8 mouse cellular contexts compared by ENCODE assay signal in genomic region chr10:82240742-82241400, GRCm38 (mm10). TPM values are rescaled to one million over a fixed set of nuclear protein-coding genes. Genes with fewer than 3 reads are reported as not detected.
DNase-seq lines count a peak whose midpoint lies in the region; ATAC-seq and TF ChIP-seq lines count a peak whose summit lies in the region.

Zfp938 (minus strand) TSS chr10:82241280.

- peak within 1 kb of the TSS; percentile 69 for H3K9ac ChIP-seq in lung, embryonic 15.5 days

- TF ChIP-seq CTCF in G1E (IDR thresholded peaks at IDR 0.05; ENCODE audit: low read depth, low read length): no peak
- TF ChIP-seq CTCF in cerebellum, adult 2 months (IDR thresholded peaks at IDR 0.05; ENCODE audit: borderline replicate concordance, insufficient read depth, low read depth, low read length): no peak
- TF ChIP-seq CTCF in olfactory bulb, adult 2 months (IDR thresholded peaks at IDR 0.05; ENCODE audit: insufficient read depth, low read depth, low read length): no peak
- no peak for TF ChIP-seq CTCF in thymus, adult 2 months (IDR thresholded peaks at IDR 0.05; ENCODE audit: borderline replicate concordance, control insufficient read depth, extremely low read depth, insufficient read depth, low read length, poor library complexity)

- ATAC-seq in G1E (ENCODE audit: extremely low read depth, insufficient number of reproducible peaks, low FRiP score, poor library complexity, severe bottlenecking): peak; percentile 100
- peak; percentile 100 for ATAC-seq in frontal cortex, adult (ENCODE audit: low TSS enrichment)
- peak; percentile 100 for ATAC-seq in lung, embryonic 15.5 days (ENCODE audit: borderline replicate concordance, extremely low read depth, low FRiP score, low TSS enrichment)

- H3K27me3 ChIP-seq in G1E (ENCODE audit: insufficient read depth, low read length): no peaks in the 10 kb centered on the region
- H3K27me3 ChIP-seq in cerebellum, adult 2 months (ENCODE audit: control insufficient read depth, insufficient read depth, low read length): no peaks in the 10 kb centered on the region
- H3K27me3 ChIP-seq in hindbrain, embryonic 10.5 days (ENCODE audit: insufficient read depth, poor library complexity, severe bottlenecking): no peaks in the 10 kb centered on the region
- H3K27me3 ChIP-seq in lung, embryonic 15.5 days: no peaks in the 10 kb centered on the region
- H3K27me3 ChIP-seq in thymus, adult 2 months (ENCODE audit: control insufficient read depth, insufficient read depth, low read length): no peaks in the 10 kb centered on the region

- peaks cover 10% of the 10 kb centered on the region for H3K36me3 ChIP-seq in G1E (replicated peaks)
- peaks cover 32% of the 10 kb centered on the region for H3K36me3 ChIP-seq in hindbrain, embryonic 10.5 days
- H3K36me3 ChIP-seq in lung, embryonic 15.5 days: peaks cover 9% of the 10 kb centered on the region
- no peaks in the 10 kb centered on the region for H3K36me3 ChIP-seq in thymus, adult 2 months (ENCODE audit: control insufficient read depth, insufficient read depth, low read length)

- TF ChIP-seq POLR2A in cerebellum, adult 2 months (IDR thresholded peaks at IDR 0.05; ENCODE audit: borderline replicate concordance, insufficient read depth, low read length): peak; percentile 75; the same call in 1 of the 2 replicates
- peak; percentile 62; the same call in 1 of the 2 replicates for TF ChIP-seq POLR2A in olfactory bulb, adult 2 months (IDR thresholded peaks at IDR 0.05; ENCODE audit: insufficient read depth, low read depth, low read length)
- TF ChIP-seq POLR2A in thymus, adult 2 months (IDR thresholded peaks at IDR 0.05; ENCODE audit: control insufficient read depth, extremely low read depth, insufficient read depth, low read length, poor library complexity): no peak

- H3K4me2 ChIP-seq in lung, embryonic 15.5 days: peak within 1 kb of the TSS; percentile 58

- H3K4me3 ChIP-seq in G1E (ENCODE audit: low read depth, low read length): peak within 1 kb of the TSS; percentile 76
- peak within 1 kb of the TSS; percentile 71 for H3K4me3 ChIP-seq in cerebellum, adult 2 months (replicated peaks; ENCODE audit: insufficient read depth, low read depth, low read length)
- H3K4me3 ChIP-seq in hindbrain, embryonic 10.5 days: peak within 1 kb of the TSS; percentile 77
- peak within 1 kb of the TSS; percentile 71 for H3K4me3 ChIP-seq in lung, embryonic 15.5 days
- H3K4me3 ChIP-seq in olfactory bulb, adult 2 months (ENCODE audit: insufficient read depth, low read depth, low read length): peak within 1 kb of the TSS; percentile 66
- peak within 1 kb of the TSS; percentile 99 for H3K4me3 ChIP-seq in thymus, adult 2 months (ENCODE audit: control insufficient read depth, insufficient read depth, low read length)

- H3K4me1 ChIP-seq in G1E (ENCODE audit: insufficient read depth, low read depth, low read length): peaks cover 12% of the 10 kb centered on the region
- no peaks in the 10 kb centered on the region for H3K4me1 ChIP-seq in cerebellum, adult 2 months (ENCODE audit: control insufficient read depth, insufficient read depth, low read length)
- H3K4me1 ChIP-seq in hindbrain, embryonic 10.5 days (replicated peaks): peaks cover 8% of the 10 kb centered on the region; the same call in 1 of the 2 replicates
- H3K4me1 ChIP-seq in lung, embryonic 15.5 days: peaks cover 7% of the 10 kb centered on the region
- H3K4me1 ChIP-seq in olfactory bulb, adult 2 months (ENCODE audit: control insufficient read depth, insufficient read depth, low read length): no peaks in the 10 kb centered on the region
- peaks cover 2% of the 10 kb centered on the region; the same call in 1 of the 2 replicates for H3K4me1 ChIP-seq in thymus, adult 2 months (replicated peaks; ENCODE audit: control insufficient read depth, insufficient read depth, low read length)

- peak; percentile 90 for DNase-seq in G1E (ENCODE audit: low spot score)
- peak; percentile 84 to 92 for DNase-seq in cerebellum, adult 2 months
- peak; percentile 84 for DNase-seq in hindbrain, embryonic 10.5 days (ENCODE audit: low spot score)
- peak; percentile 80 for DNase-seq in layer of hippocampus, adult 9-10 months (ENCODE audit: low spot score)
- peak; percentile 71 for DNase-seq in thymus, adult 2 months

- peak within 1 kb of the TSS; percentile 46 for H3K27ac ChIP-seq in cerebellum, adult 2 months (ENCODE audit: insufficient read depth, low read length)
- H3K27ac ChIP-seq in hindbrain, embryonic 10.5 days: peak within 1 kb of the TSS; percentile 92
- H3K27ac ChIP-seq in lung, embryonic 15.5 days: peak within 1 kb of the TSS; percentile 80
- peak within 1 kb of the TSS; percentile 18 for H3K27ac ChIP-seq in olfactory bulb, adult 2 months (ENCODE audit: insufficient read depth, low read depth, low read length)
- H3K27ac ChIP-seq in thymus, adult 2 months (ENCODE audit: control insufficient read depth, insufficient read depth, low read length): no peak within 1 kb of the TSS

- WGBS in cerebellum, adult 2 months: under 1% methylated on average over 27 of the region's 27 CpGs
- 5% methylated on average over 27 of the region's 27 CpGs for WGBS in hindbrain, embryonic 10.5 days
- WGBS in lung, embryonic 15.5 days: 1% methylated on average over 27 of the region's 27 CpGs
- under 1% methylated on average over 27 of the region's 27 CpGs for WGBS in olfactory bulb, adult 2 months
- WGBS in thymus, adult 2 months: 5% methylated on average over 27 of the region's 27 CpGs

- H3K9me3 ChIP-seq in G1E (replicated peaks): peaks cover 9% of the 10 kb centered on the region
- peaks cover 35% of the 10 kb centered on the region for H3K9me3 ChIP-seq in hindbrain, embryonic 10.5 days
- no peaks in the 10 kb centered on the region for H3K9me3 ChIP-seq in lung, embryonic 15.5 days

RNA-seq across cellular contexts. Expression of gene Zfp938, which starts in this region (rescaled TPM):
- 15.3 and 15.8 TPM in 2 replicates for total RNA-seq in G1E (2014; fragmentation: Nextera tagmentation)
- 12.8 and 17.6 TPM in 2 replicates for total RNA-seq in G1E (2017)
- 0.14 and 0.39 TPM in 2 replicates for polyA plus RNA-seq in G1E (2012)
- 20.9 and 23.2 TPM in 2 replicates for polyA plus RNA-seq in cerebellum, adult 2 months (2012; rRNA removed)
- polyA plus RNA-seq in hindbrain, embryonic 10.5 days (2016; fragmentation: Nextera tagmentation; extraction: Ambion mirVana): 13.4 and 13.5 TPM in 2 replicates
- polyA plus RNA-seq in lung, embryonic 15.5 days (2015; fragmentation: Nextera tagmentation; extraction: Ambion mirVana): 14.6 and 14.7 TPM in 2 replicates
- polyA plus RNA-seq in olfactory bulb, adult 2 months (2012; ENCODE audit: insufficient read depth, insufficient read length, low replicate concordance, missing spikeins): not detected in 2 replicates
- polyA plus RNA-seq in thymus, adult 2 months (2012; rRNA removed): 0.69 and 1.1 TPM in 2 replicates
